Mouse (Mus musculus): ENCODE measurements around the gene Ece1. TPM values are rescaled to one million over a fixed set of nuclear protein-coding genes. Genes with fewer than 3 reads are reported as not detected.

The Ece1 gene
- polyA plus RNA-seq, 1 experiment from 2014 or later: 94.2 TPM

GRCm38 (mm10) chr4:137823542-137823941, 38.5 kb upstream of the Ece1 start:
- H3K27me3 ChIP-seq (replicated peaks; ENCODE audit: control insufficient read depth, insufficient read depth, low read length): no peaks in the 10 kb centered on the region
- WGBS: 85% methylated on average over 3 of the region's 3 CpGs
- ATAC-seq (replicated peaks; ENCODE audit: low FRiP score, low TSS enrichment, low read depth) (no peak), DNase-seq (ENCODE audit: low spot score) (no peak)
- H3K36me3 ChIP-seq (ENCODE audit: control insufficient read depth, insufficient read depth, low read length): no peaks in the 10 kb centered on the region
- no peak overlapping the region for H3K9ac ChIP-seq (ENCODE audit: low read length)
- no peak overlapping the region for H3K4me3 ChIP-seq (ENCODE audit: low read depth, low read length)
- H3K4me2 ChIP-seq (ENCODE audit: low read length): no peak overlapping the region
- H3K4me1 ChIP-seq (replicated peaks; ENCODE audit: control insufficient read depth, insufficient read depth, low read length): no peaks in the 10 kb centered on the region
- no peak overlapping the region for H3K27ac ChIP-seq (ENCODE audit: low read depth)
- H3K9me3 ChIP-seq (ENCODE audit: control insufficient read depth, low read length): no peaks in the 10 kb centered on the region

- Histone ChIP-seq H3K27me3 (replicated peaks; ENCODE audit: control insufficient read depth, insufficient read depth, low read length) (0 out of 2 replicates have a peak, but pooled peaks cover 4% of the 10 kb centered on the region), H3K27ac (ENCODE audit: low read depth) (no peak overlapping the region), H3K4me3 (ENCODE audit: low read depth, low read length) (no peak overlapping the region), H3K4me1 (replicated peaks; ENCODE audit: control insufficient read depth, insufficient read depth, low read length) (no peaks in the 10 kb centered on the region), H3K9me3 (ENCODE audit: control insufficient read depth, low read length) (no peaks in the 10 kb centered on the region), H3K9ac (ENCODE audit: low read length) (no peak overlapping the region), H3K36me3 (ENCODE audit: control insufficient read depth, insufficient read depth, low read length) (no peaks in the 10 kb centered on the region), H3K4me2 (ENCODE audit: low read length) (no peak overlapping the region)
- no peak for ATAC-seq (replicated peaks; ENCODE audit: low FRiP score, low TSS enrichment, low read depth)
- WGBS: 79% methylated on average over 2 of the region's 2 CpGs
- DNase-seq (ENCODE audit: low spot score): no peak
These were observed 37.2 kb upstream of the Ece1 start for GRCm38 (mm10) chr4:137824881-137825280.

- H3K36me3 ChIP-seq (ENCODE audit: control insufficient read depth, insufficient read depth, low read length): no peaks in the 10 kb centered on the region
- H3K4me2 ChIP-seq (ENCODE audit: low read length): no peak overlapping the region
- no peak overlapping the region for H3K4me3 ChIP-seq (ENCODE audit: low read depth, low read length)
- DNase-seq (ENCODE audit: low spot score): no peak
- no peak for ATAC-seq (replicated peaks; ENCODE audit: low FRiP score, low TSS enrichment, low read depth)
- no peak overlapping the region for H3K9ac ChIP-seq (ENCODE audit: low read length)
- WGBS: 9% methylated on average over 6 of the region's 6 CpGs
- H3K27me3 ChIP-seq (replicated peaks; ENCODE audit: control insufficient read depth, insufficient read depth, low read length): 0 out of 2 replicates have a peak, but pooled peaks cover 4% of the 10 kb centered on the region
- no peak overlapping the region for H3K27ac ChIP-seq (ENCODE audit: low read depth)
- H3K4me1 ChIP-seq (replicated peaks; ENCODE audit: control insufficient read depth, insufficient read depth, low read length): no peaks in the 10 kb centered on the region
- no peaks in the 10 kb centered on the region for H3K9me3 ChIP-seq (ENCODE audit: control insufficient read depth, low read length)
These were observed 31.7 kb upstream of the Ece1 start for GRCm38 (mm10) chr4:137830380-137830779.

GRCm38 (mm10) chr4:137831598-137831997, 30.4 kb upstream of the Ece1 start:
- no peaks in the 10 kb centered on the region for H3K4me1 ChIP-seq (replicated peaks; ENCODE audit: control insufficient read depth, insufficient read depth, low read length)
- H3K9ac ChIP-seq (ENCODE audit: low read length): no peak overlapping the region
- 76% methylated on average over 11 of the region's 11 CpGs for WGBS
- no peak for DNase-seq (ENCODE audit: low spot score)
- H3K4me3 ChIP-seq (ENCODE audit: low read depth, low read length): no peak overlapping the region
- 0 out of 2 replicates have a peak, but pooled peaks cover 4% of the 10 kb centered on the region for H3K27me3 ChIP-seq (replicated peaks; ENCODE audit: control insufficient read depth, insufficient read depth, low read length)
- no peak overlapping the region for H3K27ac ChIP-seq (ENCODE audit: low read depth)
- H3K4me2 ChIP-seq (ENCODE audit: low read length): no peak overlapping the region
- ATAC-seq (replicated peaks; ENCODE audit: low FRiP score, low TSS enrichment, low read depth): no peak
- no peaks in the 10 kb centered on the region for H3K9me3 ChIP-seq (ENCODE audit: control insufficient read depth, low read length)
- H3K36me3 ChIP-seq (ENCODE audit: control insufficient read depth, insufficient read depth, low read length): no peaks in the 10 kb centered on the region

- no peaks in the 10 kb centered on the region for H3K9me3 ChIP-seq (ENCODE audit: control insufficient read depth, low read length)
- DNase-seq (ENCODE audit: low spot score) (peak; percentile 79), ATAC-seq (replicated peaks; ENCODE audit: low FRiP score, low TSS enrichment, low read depth) (peak; percentile 83)
- H3K9ac ChIP-seq (ENCODE audit: low read length): no peak overlapping the region
- H3K4me3 ChIP-seq (ENCODE audit: low read depth, low read length): no peak overlapping the region
- H3K36me3 ChIP-seq (ENCODE audit: control insufficient read depth, insufficient read depth, low read length): no peaks in the 10 kb centered on the region
- H3K4me2 ChIP-seq (ENCODE audit: low read length): peak overlapping the region; percentile 36; the same call in 1 of the 2 replicates
- 12% methylated on average over 14 of the region's 14 CpGs for WGBS
- 0 out of 2 replicates have a peak, but pooled peaks cover 3% of the 10 kb centered on the region for H3K27me3 ChIP-seq (replicated peaks; ENCODE audit: control insufficient read depth, insufficient read depth, low read length)
- no peaks in the 10 kb centered on the region for H3K4me1 ChIP-seq (replicated peaks; ENCODE audit: control insufficient read depth, insufficient read depth, low read length)
- H3K27ac ChIP-seq (ENCODE audit: low read depth): no peak overlapping the region
These were observed 26.3 kb upstream of the Ece1 start for GRCm38 (mm10) chr4:137835624-137836337.

- no peak for ATAC-seq (replicated peaks; ENCODE audit: low FRiP score, low TSS enrichment, low read depth)
- H3K9ac ChIP-seq (ENCODE audit: low read length): no peak overlapping the region
- H3K4me1 ChIP-seq (replicated peaks; ENCODE audit: control insufficient read depth, insufficient read depth, low read length): no peaks in the 10 kb centered on the region
- H3K27me3 ChIP-seq (replicated peaks; ENCODE audit: control insufficient read depth, insufficient read depth, low read length): 0 out of 2 replicates have a peak, but pooled peaks cover 3% of the 10 kb centered on the region
- no peak overlapping the region for H3K4me3 ChIP-seq (ENCODE audit: low read depth, low read length)
- WGBS: 84% methylated on average over 5 of the region's 5 CpGs
- no peak overlapping the region for H3K27ac ChIP-seq (ENCODE audit: low read depth)
- H3K9me3 ChIP-seq (ENCODE audit: control insufficient read depth, low read length): no peaks in the 10 kb centered on the region
- no peaks in the 10 kb centered on the region for H3K36me3 ChIP-seq (ENCODE audit: control insufficient read depth, insufficient read depth, low read length)
- DNase-seq (ENCODE audit: low spot score): no peak
- H3K4me2 ChIP-seq (ENCODE audit: low read length): no peak overlapping the region
These were observed 25.3 kb upstream of the Ece1 start for GRCm38 (mm10) chr4:137836741-137837140.

- ATAC-seq (replicated peaks; ENCODE audit: low FRiP score, low TSS enrichment, low read depth): no peak
- Histone ChIP-seq H3K4me2 (ENCODE audit: low read length) (no peak overlapping the region), H3K27ac (ENCODE audit: low read depth) (no peak overlapping the region), H3K9me3 (ENCODE audit: control insufficient read depth, low read length) (no peaks in the 10 kb centered on the region), H3K4me1 (replicated peaks; ENCODE audit: control insufficient read depth, insufficient read depth, low read length) (no peaks in the 10 kb centered on the region), H3K9ac (ENCODE audit: low read length) (no peak overlapping the region), H3K27me3 (replicated peaks; ENCODE audit: control insufficient read depth, insufficient read depth, low read length) (0 out of 2 replicates have a peak, but pooled peaks cover 3% of the 10 kb centered on the region), H3K4me3 (ENCODE audit: low read depth, low read length) (no peak overlapping the region), H3K36me3 (ENCODE audit: control insufficient read depth, insufficient read depth, low read length) (no peaks in the 10 kb centered on the region)
- WGBS: 84% methylated on average over 8 of the region's 8 CpGs
- DNase-seq (ENCODE audit: low spot score): no peak
These were observed 24.2 kb upstream of the Ece1 start for GRCm38 (mm10) chr4:137837792-137838191.

GRCm38 (mm10) chr4:137838791-137839190, 23.2 kb upstream of the Ece1 start:
- no peak overlapping the region for H3K27ac ChIP-seq (ENCODE audit: low read depth)
- no peak overlapping the region for H3K4me2 ChIP-seq (ENCODE audit: low read length)
- no peak overlapping the region for H3K9ac ChIP-seq (ENCODE audit: low read length)
- DNase-seq (ENCODE audit: low spot score) (no peak), ATAC-seq (replicated peaks; ENCODE audit: low FRiP score, low TSS enrichment, low read depth) (no peak)
- no peaks in the 10 kb centered on the region for H3K9me3 ChIP-seq (ENCODE audit: control insufficient read depth, low read length)
- WGBS: 88% methylated on average over 2 of the region's 2 CpGs
- 0 out of 2 replicates have a peak, but pooled peaks cover 3% of the 10 kb centered on the region for H3K27me3 ChIP-seq (replicated peaks; ENCODE audit: control insufficient read depth, insufficient read depth, low read length)
- H3K4me3 ChIP-seq (ENCODE audit: low read depth, low read length): no peak overlapping the region
- H3K4me1 ChIP-seq (replicated peaks; ENCODE audit: control insufficient read depth, insufficient read depth, low read length): no peaks in the 10 kb centered on the region
- no peaks in the 10 kb centered on the region for H3K36me3 ChIP-seq (ENCODE audit: control insufficient read depth, insufficient read depth, low read length)

- 81% methylated on average over 5 of the region's 5 CpGs for WGBS
- Histone ChIP-seq H3K4me1 (replicated peaks; ENCODE audit: control insufficient read depth, insufficient read depth, low read length) (no peaks in the 10 kb centered on the region), H3K4me3 (ENCODE audit: low read depth, low read length) (no peak overlapping the region), H3K36me3 (ENCODE audit: control insufficient read depth, insufficient read depth, low read length) (no peaks in the 10 kb centered on the region), H3K4me2 (ENCODE audit: low read length) (no peak overlapping the region), H3K9me3 (ENCODE audit: control insufficient read depth, low read length) (no peaks in the 10 kb centered on the region), H3K27ac (ENCODE audit: low read depth) (no peak overlapping the region), H3K9ac (ENCODE audit: low read length) (no peak overlapping the region), H3K27me3 (replicated peaks; ENCODE audit: control insufficient read depth, insufficient read depth, low read length) (0 out of 2 replicates have a peak, but pooled peaks cover 3% of the 10 kb centered on the region)
- DNase-seq (ENCODE audit: low spot score) (no peak), ATAC-seq (replicated peaks; ENCODE audit: low FRiP score, low TSS enrichment, low read depth) (no peak)
These were observed 22.6 kb upstream of the Ece1 start for GRCm38 (mm10) chr4:137839452-137839851.
